Mouse (Mus musculus) megakaryocyte-erythroid progenitor cell, adult 5-6 weeks (primary cell): ENCODE data around the gene 4930404N11Rik. TPM values are rescaled to one million over a fixed set of nuclear protein-coding genes. Genes with fewer than 3 reads are reported as not detected.

Experiments
- ATAC-seq: replicated peaks from 2 replicates; pipeline ENCODE4 v1.8.0; 2016; ENCODE audit warnings: mild to moderate bottlenecking, inconsistent platforms; ENCODE audit not compliant: severe bottlenecking, poor library complexity, low FRiP score, low TSS enrichment
- total RNA-seq, 2 experiments: library from RNA; stranded (forward) in 1 of 2; stranded (reverse) in 1 of 2; fragments of 200-1000, 215-1000 nt in 1 of 2; fragments of >200 nt in 1 of 2; fragmentation: Nextera tagmentation in 1 of 2; gene quantifications; 2 replicates each; pipeline ENCODE4 v1.2.3; 2014 to 2017

The 4930404N11Rik gene
- total RNA-seq, 2 experiments from 2014 or later: 0.70 TPM; not detected in 1

- ATAC-seq: no peak
Observed at GRCm38 (mm10) chr10:81360721-81361120, 4.9 kb downstream of the 4930404N11Rik start.

GRCm38 (mm10) chr10:81358841-81359240 is 6.8 kb downstream of the 4930404N11Rik start:
- no peak for ATAC-seq

DNA sequence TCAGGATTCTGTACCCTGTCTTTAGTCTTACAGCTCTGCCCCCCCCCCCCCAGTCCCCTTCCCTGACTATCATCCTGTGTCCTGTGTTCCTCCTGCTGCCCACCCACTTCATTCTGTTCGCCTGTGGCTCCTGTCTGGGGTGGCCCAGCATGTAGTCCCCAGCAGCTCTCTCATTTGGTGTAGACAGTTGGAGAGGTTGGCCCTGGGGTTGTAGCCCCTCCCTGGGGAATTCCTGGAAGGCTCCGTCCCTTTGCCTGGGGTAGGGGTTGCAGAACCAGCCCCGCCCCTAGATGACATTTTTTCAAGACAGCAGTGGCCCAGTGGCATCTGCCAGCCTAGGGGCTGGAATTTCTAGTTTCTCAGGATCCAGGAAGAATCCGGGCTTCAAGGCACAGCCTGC is 7.4 kb downstream of the 4930404N11Rik start:
- no peak for ATAC-seq

DNA sequence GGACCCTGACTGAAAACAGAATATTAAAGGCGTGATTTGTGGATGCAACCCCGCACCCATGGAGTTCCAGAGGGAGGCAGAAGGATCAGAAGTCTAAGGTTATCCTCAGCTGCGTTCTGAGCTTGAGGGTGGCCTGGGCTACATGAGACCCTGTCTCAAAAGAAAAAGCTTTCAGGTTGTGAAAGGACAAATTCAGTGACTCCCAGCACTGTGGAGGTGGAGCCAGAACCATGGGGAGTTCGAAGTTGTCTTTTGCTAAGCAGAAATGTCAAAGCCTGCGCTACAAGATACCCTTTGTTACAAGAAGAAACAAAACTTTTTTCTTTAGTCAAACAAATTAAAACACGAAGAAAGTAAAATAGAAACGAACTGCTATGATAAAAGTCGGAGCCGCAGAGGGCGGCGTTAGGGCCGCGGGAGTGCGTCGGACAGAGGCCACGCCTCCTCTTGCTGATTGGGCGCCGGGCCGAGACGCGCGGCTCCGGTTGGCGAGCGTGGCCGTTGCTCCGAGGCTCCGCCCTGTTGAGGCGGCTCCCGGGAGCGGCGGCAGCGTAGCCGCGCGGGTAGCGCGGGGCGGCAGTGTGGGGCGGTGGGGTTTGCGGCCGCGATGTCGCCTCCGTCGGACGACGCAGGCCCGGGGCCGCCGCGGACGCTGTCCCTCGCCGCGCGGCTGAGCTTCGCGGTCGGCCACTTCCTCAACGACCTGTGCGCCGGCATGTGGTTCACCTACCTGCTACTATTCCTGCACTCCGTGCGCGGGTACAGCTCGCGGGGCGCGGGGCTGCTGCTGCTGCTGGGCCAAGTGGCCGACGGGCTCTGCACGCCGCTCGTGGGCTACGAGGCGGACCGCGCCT is 8.4 kb downstream of the 4930404N11Rik start, which contains the start of gene Mfsd12:
Gene Mfsd12, plus strand, starts transcription at position 501 of the 854 bp plus-strand sequence.
- ATAC-seq: peak; percentile 74

DNA sequence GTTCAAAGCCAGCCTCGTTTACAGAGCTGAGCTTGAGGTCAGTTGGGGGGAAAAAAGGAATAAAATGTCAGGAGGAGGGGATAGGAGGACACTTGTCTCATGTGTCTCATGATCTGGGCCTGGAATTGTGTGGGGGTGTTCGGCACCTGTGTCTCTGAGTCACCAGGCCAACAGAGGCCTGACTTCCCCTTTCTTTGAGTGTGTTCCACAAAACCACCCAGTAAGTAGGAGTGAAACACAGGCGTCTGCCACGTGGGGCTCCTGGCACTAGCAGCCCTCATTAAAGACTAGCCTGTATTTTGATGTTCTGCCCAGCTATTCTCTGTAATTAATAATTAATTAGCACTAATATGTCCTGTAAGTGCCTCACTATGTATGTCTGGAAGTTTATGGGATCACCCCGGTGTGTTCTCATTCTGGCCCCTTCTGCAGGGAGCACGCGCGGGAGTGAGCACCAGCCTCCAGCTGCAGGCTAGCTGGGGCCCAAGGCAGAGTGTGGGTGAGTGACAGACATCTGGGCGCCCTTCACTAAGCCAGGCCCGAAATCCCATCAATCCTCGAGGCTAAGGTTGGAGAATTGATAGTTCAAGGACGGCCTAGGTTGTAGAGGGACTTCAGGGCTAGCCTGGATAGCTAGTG is 9.1 kb downstream of the 4930404N11Rik start:
- no peak for ATAC-seq

- no peak for ATAC-seq
Observed at GRCm38 (mm10) chr10:81355533-81355932, 10.1 kb downstream of the 4930404N11Rik start.

GRCm38 (mm10) chr10:81354738-81355477 is 10.7 kb downstream of the 4930404N11Rik start:
- no peak for ATAC-seq

DNA sequence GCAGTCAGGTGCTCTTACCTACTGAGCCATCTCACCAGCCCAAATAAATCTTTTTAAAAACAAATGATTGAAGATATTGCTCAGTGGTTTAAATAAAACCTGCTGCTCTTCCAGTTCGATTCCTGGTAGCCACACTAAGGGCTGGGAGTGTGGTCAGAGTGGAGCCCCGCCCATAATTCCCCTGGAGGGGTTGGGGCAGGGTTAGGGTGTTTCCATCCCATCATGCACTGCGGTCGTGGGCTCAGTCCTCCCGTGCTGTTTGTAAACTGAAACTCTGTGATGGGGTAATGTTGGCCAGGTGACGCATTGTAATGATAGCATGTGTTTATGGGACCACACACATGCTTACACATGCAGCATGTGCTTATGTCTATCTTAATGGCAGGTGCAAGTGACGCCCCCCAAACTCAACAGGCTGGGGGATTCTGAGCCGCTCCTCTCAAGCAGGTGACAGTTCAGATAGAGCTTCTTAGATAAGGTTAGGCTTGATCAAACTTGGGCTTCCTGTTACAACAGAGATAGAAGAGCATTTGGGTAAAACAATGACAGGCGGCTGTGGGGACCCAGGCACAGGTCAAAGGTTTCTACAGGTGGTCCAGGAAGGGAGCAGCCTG is 13.8 kb downstream of the 4930404N11Rik start:
- peak; percentile 19 for ATAC-seq

DNA sequence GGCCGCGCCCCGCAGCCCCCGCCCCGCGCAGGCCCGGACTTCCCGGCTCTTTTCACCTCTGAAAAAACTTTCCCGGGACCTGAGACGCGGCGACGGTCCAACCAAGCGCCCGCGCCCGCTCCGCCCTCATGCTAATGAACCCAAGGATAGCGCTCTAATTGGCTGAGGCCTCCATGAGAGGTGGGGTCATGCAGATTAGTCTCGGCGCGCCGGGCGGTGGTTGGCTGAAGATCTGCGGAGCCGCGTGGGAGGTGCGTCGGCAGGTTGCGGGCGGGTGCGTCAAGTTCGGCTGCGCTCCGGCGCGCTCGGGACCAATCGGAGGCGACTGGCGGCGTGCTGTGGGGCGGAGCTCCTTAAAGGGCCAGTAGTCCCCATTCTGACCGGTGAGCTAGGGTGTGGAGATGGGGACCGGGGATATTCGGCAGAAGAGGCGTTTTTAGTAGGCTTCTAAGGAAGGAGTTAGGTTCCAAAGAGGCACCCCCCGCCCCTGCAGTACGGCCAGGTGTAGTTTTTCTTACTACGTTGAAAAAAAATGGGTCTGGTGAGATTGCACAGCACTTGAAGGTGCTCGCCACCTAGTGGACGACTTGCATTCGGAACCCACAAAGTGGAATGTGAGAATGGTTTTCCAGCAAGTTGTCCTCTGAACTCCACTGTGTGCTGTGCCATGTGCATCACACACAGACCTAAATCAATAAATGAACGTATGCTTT is 15.1 kb downstream of the 4930404N11Rik start, which contains the start of gene Hmg20b:
Gene Hmg20b, minus strand, starts transcription at position 130 of the 713 bp plus-strand sequence.
- peak; percentile 83 for ATAC-seq

GRCm38 (mm10) chr10:81349961-81350350 is 15.7 kb downstream of the 4930404N11Rik start:
- ATAC-seq: no peak

- peak; percentile 39 for ATAC-seq
Observed at GRCm38 (mm10) chr10:81349146-81349545, 16.5 kb downstream of the 4930404N11Rik start.

GRCm38 (mm10) chr10:81346453-81347067 is 19.1 kb downstream of the 4930404N11Rik start:
- ATAC-seq: peak; percentile 60

DNA sequence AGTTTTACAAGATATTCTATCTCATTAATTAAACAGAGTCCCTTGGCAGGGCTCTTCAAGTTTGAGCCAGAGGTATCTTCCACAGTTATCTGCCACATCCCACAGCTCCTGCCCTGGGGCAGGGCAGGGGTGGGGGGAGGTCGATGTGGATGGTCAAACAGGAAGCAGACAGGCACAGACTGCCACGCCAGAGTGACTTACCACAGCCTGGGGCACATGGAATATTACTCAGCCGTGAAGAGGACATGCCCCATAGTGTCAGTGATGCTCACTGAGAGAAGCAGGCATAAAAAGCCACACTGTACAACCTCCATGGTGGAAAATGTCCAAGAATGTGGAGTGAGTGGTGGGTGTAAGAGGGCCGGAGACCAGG is 20.5 kb downstream of the 4930404N11Rik start:
- ATAC-seq: no peak

- no peak for ATAC-seq
Observed at GRCm38 (mm10) chr10:81344421-81345161, 21.0 kb downstream of the 4930404N11Rik start.

GRCm38 (mm10) chr10:81342686-81343505 is 22.7 kb downstream of the 4930404N11Rik start, which contains the start of gene Gipc3:
Gene Gipc3 (minus strand): TSS chr10:81343266.
- no peak for ATAC-seq

GRCm38 (mm10) chr10:81341333-81341949 is 24.2 kb downstream of the 4930404N11Rik start:
- 0 out of 2 replicates have a peak, but pooled peaks have one; percentile 16 for ATAC-seq
